Mouse (Mus musculus): ENCODE results near the gene Npas3. TPM values are rescaled to one million over a fixed set of nuclear protein-coding genes. Genes with fewer than 3 reads are reported as not detected.

Gene Npas3
- polyA plus RNA-seq, 1 experiment from 2014 or later, result 2.2 TPM

DNA sequence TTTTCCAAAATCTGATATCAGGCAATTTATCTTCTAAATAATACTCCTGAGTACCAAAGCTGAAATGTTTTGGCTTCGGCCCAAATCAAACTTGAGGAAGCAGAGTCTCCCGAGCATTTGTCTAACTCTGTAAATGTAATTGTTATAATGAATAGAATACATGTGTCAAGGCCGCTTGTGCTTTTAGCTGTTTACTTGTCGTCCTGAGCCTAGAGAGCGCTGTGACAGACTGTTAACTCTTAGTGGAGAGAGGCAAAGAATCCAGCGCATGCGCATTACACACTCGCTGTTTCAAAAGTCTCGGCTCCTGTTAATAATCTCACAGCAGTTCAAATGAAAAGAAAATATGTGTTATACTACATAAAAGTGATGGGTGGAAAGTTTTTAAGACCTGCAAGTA is 94.3 kb downstream of the Npas3 start:
- H3K4me3 ChIP-seq, result no peak overlapping the region
- H3K9me3 ChIP-seq, result no peaks in the 10 kb centered on the region
- no peak for DNase-seq (ENCODE audit: low spot score)
- no peaks in the 10 kb centered on the region for H3K27me3 ChIP-seq (replicated peaks; ENCODE audit: low read depth, poor library complexity, severe bottlenecking)
- H3K27ac ChIP-seq (replicated peaks), result no peak overlapping the region
- H3K36me3 ChIP-seq (replicated peaks), result no peaks in the 10 kb centered on the region
- H3K4me1 ChIP-seq, result peaks cover 9% of the 10 kb centered on the region
- 72% methylated on average over 9 of the region's 9 CpGs for WGBS

DNA sequence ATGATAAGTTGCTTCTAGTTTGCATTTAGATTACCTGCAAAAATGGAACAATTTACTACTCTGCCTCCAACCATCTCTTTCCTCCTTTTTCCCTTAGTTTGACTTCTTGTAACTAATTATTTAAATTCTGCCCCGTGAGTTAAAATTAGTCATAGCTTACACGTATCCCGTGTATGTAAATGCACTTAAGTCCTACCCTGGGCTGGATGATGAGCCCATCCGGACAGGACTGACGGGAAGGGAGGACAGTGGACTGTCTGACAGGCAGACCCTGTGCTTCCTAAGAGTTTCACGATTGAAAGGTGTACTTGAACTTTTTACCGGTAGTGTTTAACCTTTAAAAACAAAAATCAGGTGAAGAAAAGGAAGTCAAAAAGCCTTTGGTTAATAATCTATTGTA is 103.4 kb downstream of the Npas3 start:
- Histone ChIP-seq H3K4me1 (no peaks in the 10 kb centered on the region), H3K9me3 (no peaks in the 10 kb centered on the region), H3K27ac (replicated peaks) (no peak overlapping the region), H3K4me3 (no peak overlapping the region), H3K27me3 (replicated peaks; ENCODE audit: low read depth, poor library complexity, severe bottlenecking) (no peaks in the 10 kb centered on the region), H3K36me3 (replicated peaks) (no peaks in the 10 kb centered on the region)
- 88% methylated on average over 7 of the region's 7 CpGs for WGBS
- DNase-seq (ENCODE audit: low spot score), result no peak

DNA sequence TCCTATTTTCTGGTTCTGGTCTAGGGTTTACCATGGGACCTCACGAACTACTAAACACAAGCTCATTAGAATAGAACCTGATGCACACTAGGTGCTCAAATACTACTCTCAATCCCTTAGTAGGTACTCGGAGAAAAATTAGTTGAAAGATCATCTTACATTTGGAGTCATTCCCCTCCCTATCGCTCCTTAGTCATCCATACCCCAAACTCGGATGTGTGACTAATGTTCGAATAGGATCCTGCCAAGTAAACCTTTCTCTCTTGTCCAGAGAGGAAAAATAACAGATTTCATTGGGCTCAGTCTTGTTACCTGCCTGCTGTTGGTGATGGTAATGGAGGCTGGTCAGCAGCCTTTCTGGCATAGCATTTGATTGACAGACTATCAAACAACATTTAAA is 117.3 kb downstream of the Npas3 start:
- H3K27me3 ChIP-seq (replicated peaks; ENCODE audit: low read depth, poor library complexity, severe bottlenecking), result no peaks in the 10 kb centered on the region
- peaks cover 5% of the 10 kb centered on the region; the same call in 1 of the 2 replicates for H3K4me1 ChIP-seq
- no peak for DNase-seq (ENCODE audit: low spot score)
- no peaks in the 10 kb centered on the region for H3K9me3 ChIP-seq
- no peaks in the 10 kb centered on the region for H3K36me3 ChIP-seq (replicated peaks)
- H3K27ac ChIP-seq (replicated peaks), result no peak overlapping the region
- H3K4me3 ChIP-seq, result no peak overlapping the region
- WGBS, result 91% methylated on average over 5 of the region's 5 CpGs

DNA sequence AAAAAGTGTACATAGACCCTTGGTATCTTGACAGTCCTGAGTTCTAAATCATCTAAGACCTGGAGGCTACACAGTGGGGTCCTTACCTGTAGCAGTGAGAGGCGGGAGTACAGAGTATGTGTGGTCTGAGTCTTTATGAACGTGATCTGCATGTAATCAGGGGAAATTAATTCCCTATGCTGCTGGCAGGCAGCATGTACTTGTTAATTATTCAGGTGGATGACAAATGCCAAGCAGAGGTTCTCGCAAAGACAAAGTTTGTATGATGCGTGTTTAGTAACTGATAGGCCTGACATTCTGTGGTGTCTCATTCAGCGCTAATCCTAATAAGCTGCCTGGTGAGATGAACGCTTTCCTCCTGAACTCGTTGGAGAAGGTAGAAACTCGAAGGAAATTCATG is 136.4 kb downstream of the Npas3 start:
- 88% methylated on average over 8 of the region's 8 CpGs for WGBS
- Histone ChIP-seq H3K4me3 (no peak overlapping the region), H3K36me3 (replicated peaks) (no peaks in the 10 kb centered on the region), H3K27ac (replicated peaks) (no peak overlapping the region), H3K27me3 (replicated peaks; ENCODE audit: low read depth, poor library complexity, severe bottlenecking) (no peaks in the 10 kb centered on the region), H3K9me3 (no peaks in the 10 kb centered on the region), H3K4me1 (no peaks in the 10 kb centered on the region)
- DNase-seq (ENCODE audit: low spot score), result no peak

DNA sequence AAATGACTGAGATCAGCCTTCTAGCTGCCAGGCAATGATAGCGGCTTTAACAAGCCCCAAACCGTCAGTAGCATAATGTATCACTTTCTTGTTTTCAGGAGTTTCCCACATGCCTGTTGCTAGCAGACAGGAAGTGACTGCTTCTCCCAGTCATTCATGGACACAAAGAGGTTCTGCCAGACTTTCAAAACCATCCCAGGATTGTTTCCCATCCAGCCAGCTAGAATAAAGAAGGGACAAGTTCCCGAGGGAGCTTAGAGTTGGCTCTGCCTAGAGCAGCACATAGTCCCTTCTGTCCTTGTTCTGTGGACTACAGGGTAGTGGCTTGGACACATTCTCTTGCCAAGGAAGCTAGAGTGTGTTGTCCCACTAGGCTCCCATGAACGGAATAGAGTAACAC is 157.4 kb downstream of the Npas3 start:
- WGBS, result 53% methylated on average over 4 of the region's 4 CpGs
- no peak overlapping the region for H3K4me3 ChIP-seq
- no peaks in the 10 kb centered on the region for H3K4me1 ChIP-seq
- no peaks in the 10 kb centered on the region for H3K27me3 ChIP-seq (replicated peaks; ENCODE audit: low read depth, poor library complexity, severe bottlenecking)
- no peaks in the 10 kb centered on the region for H3K36me3 ChIP-seq (replicated peaks)
- H3K9me3 ChIP-seq, result no peaks in the 10 kb centered on the region
- no peak overlapping the region for H3K27ac ChIP-seq (replicated peaks)
- no peak for DNase-seq (ENCODE audit: low spot score)

DNA sequence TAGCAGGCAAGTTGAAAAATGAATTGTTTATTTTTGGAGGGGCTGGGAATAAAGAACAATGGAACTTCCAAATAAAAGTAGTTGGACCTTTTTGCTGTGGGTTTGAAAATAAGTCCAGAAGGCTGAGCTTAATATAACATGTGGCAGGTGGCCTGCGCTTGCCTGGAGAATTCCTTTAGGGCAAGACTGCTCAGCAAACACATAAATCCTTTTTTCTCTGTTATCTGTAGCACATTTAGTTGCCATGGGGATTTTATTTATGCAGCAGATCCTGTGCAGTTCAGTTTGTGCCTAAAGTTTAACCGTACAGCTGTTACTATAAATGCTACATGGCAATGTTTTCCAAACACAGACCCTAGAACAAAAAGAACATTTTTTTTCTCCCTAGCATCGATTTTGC is 159.3 kb downstream of the Npas3 start:
- WGBS, result 80% methylated on average over 3 of the region's 3 CpGs
- Histone ChIP-seq H3K9me3 (no peaks in the 10 kb centered on the region), H3K27me3 (replicated peaks; ENCODE audit: low read depth, poor library complexity, severe bottlenecking) (no peaks in the 10 kb centered on the region), H3K36me3 (replicated peaks) (no peaks in the 10 kb centered on the region), H3K27ac (replicated peaks) (no peak overlapping the region), H3K4me3 (no peak overlapping the region), H3K4me1 (no peaks in the 10 kb centered on the region)
- DNase-seq (ENCODE audit: low spot score), result no peak

DNA sequence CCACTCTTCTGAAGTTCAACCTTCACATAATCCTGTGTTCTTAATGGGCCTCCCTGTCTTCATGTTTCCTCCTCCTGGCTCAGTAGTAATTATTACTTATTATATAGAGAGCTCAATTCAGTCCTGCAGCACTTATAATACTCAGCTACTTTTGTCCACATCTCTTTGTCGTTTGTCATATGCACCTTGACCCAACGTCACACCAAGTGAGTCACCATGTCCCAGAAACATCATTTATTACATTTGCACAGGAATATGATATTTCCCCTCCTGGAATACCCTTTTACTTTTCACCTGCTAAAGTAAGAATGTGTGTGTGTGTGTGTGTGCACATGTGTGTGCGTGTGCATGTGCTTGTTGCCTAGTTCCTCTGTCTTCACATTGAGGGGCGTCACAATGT is 161.2 kb downstream of the Npas3 start:
- H3K4me1 ChIP-seq, result no peaks in the 10 kb centered on the region
- no peaks in the 10 kb centered on the region for H3K9me3 ChIP-seq
- whole genome bisulfite sequencing, result 92% methylated on average over 4 of the region's 4 CpGs
- no peaks in the 10 kb centered on the region for H3K36me3 ChIP-seq (replicated peaks)
- no peak overlapping the region for H3K4me3 ChIP-seq
- no peaks in the 10 kb centered on the region for H3K27me3 ChIP-seq (replicated peaks; ENCODE audit: low read depth, poor library complexity, severe bottlenecking)
- no peak for DNase-seq (ENCODE audit: low spot score)
- H3K27ac ChIP-seq (replicated peaks), result no peak overlapping the region

DNA sequence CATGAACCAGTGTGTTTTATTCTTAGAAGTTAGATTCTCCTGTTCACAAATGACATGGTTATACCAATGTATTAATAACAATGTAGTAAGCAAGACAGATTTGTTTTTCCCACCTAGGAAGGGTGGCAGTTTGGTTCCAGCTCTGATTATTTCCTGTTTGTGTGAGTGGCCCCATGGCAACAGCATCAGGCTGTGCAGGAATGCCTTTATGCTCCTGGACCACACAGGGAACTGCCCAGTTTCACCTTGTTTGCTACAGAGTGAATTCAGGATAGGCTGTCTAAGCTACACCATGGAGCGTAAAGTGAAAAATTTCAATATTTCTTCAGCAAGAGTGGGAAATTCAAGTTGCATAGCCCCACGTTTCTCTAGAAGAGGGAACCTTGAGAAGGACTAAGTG is 162.2 kb downstream of the Npas3 start:
- no peaks in the 10 kb centered on the region for H3K27me3 ChIP-seq (replicated peaks; ENCODE audit: low read depth, poor library complexity, severe bottlenecking)
- 90% methylated on average over 2 of the region's 2 CpGs for WGBS
- DNase-seq (ENCODE audit: low spot score), result no peak
- no peaks in the 10 kb centered on the region for H3K4me1 ChIP-seq
- no peak overlapping the region for H3K4me3 ChIP-seq
- H3K27ac ChIP-seq (replicated peaks), result no peak overlapping the region
- H3K9me3 ChIP-seq, result no peaks in the 10 kb centered on the region
- H3K36me3 ChIP-seq (replicated peaks), result no peaks in the 10 kb centered on the region

DNA sequence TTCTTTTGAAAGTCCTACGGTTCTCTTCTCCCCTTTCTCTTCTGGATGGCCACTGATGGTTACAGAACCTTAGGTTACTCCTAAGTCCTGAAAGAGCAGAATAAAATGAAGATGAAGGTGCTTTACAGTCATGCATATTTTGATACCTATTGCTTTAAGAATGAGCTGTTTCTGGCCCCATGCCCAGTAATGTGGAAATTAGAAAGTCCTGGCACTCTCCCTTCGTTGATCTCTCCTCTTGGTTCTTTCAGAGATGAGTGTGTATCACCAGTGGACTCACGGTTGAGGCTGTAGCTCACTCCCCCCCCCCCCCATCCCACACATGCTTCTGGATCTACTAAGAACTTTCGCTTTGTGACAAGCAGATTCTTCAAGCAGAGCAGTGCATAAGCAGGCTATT is 167.6 kb downstream of the Npas3 start:
- Histone ChIP-seq H3K4me1 (no peaks in the 10 kb centered on the region), H3K27me3 (replicated peaks; ENCODE audit: low read depth, poor library complexity, severe bottlenecking) (no peaks in the 10 kb centered on the region), H3K36me3 (replicated peaks) (no peaks in the 10 kb centered on the region), H3K9me3 (no peaks in the 10 kb centered on the region), H3K4me3 (no peak overlapping the region), H3K27ac (replicated peaks) (no peak overlapping the region)
- DNase-seq (ENCODE audit: low spot score), result no peak
- WGBS, result 85% methylated on average over 4 of the region's 4 CpGs

DNA sequence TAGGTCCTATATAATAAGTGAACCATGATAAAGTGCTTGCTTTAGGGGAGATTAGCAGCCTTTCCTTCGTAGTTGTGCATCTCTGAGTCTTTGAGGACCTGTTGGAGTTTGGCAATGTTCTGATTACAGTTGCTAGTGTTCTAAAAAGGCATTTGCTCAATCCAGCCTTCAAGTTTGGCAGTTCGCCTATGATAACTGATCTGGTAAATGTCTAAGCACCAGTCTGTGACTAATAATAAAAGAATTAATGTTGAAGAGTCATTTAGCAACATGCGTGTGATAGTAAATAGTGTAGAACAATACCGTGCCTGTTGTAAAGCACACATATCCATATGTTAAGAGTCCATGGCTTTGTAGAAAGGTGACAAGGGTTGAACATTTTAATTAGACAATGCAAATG is 173.2 kb downstream of the Npas3 start:
- Histone ChIP-seq H3K4me1 (no peaks in the 10 kb centered on the region), H3K36me3 (replicated peaks) (no peaks in the 10 kb centered on the region), H3K9me3 (no peaks in the 10 kb centered on the region), H3K27ac (replicated peaks) (no peak overlapping the region), H3K27me3 (replicated peaks; ENCODE audit: low read depth, poor library complexity, severe bottlenecking) (no peaks in the 10 kb centered on the region), H3K4me3 (no peak overlapping the region)
- no peak for DNase-seq (ENCODE audit: low spot score)
- 92% methylated on average over 4 of the region's 4 CpGs for WGBS

DNA sequence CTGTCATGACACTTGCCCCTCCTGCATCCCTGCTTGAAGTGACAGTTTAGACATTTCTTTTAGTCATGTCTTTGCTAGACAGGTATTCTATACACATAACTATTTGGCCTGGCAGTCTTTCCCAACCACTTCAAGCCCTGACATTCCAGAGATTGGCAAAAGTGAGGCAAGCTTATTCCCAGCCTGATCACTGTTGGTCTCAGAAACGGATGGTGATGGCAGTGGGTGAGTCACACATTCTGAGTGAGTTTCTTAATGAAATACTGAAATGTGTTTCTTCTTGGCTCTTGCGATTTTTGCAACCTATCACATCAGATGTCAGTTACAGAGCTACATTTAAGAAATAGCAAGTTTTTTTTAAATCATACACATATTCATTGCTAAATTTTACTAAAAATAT is 175.2 kb downstream of the Npas3 start:
- Histone ChIP-seq H3K4me1 (no peaks in the 10 kb centered on the region), H3K9me3 (no peaks in the 10 kb centered on the region), H3K4me3 (no peak overlapping the region), H3K27me3 (replicated peaks; ENCODE audit: low read depth, poor library complexity, severe bottlenecking) (no peaks in the 10 kb centered on the region), H3K36me3 (replicated peaks) (no peaks in the 10 kb centered on the region), H3K27ac (replicated peaks) (no peak overlapping the region)
- 83% methylated on average over 2 of the region's 2 CpGs for WGBS
- no peak for DNase-seq (ENCODE audit: low spot score)

DNA sequence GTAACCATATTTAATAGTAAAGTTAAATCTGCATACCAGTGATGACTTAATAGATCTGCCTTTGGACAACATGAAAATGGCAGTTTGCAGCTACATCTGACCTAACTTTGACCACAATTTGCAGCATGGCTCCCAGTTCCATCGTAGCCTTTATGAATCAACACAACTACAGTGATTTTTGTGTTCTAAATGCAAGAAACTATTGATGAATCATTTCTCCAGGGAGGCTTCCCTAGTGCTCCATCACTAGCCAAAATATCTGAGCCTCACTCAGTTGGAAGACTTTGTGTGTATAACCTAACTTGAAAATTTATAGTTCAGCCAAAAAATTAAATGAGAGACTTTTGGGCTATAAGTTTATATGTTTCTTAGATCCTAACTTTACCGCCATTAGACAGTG is 177.5 kb downstream of the Npas3 start:
- H3K4me3 ChIP-seq, result no peak overlapping the region
- no peaks in the 10 kb centered on the region for H3K36me3 ChIP-seq (replicated peaks)
- H3K27me3 ChIP-seq (replicated peaks; ENCODE audit: low read depth, poor library complexity, severe bottlenecking), result no peaks in the 10 kb centered on the region
- H3K27ac ChIP-seq (replicated peaks), result no peak overlapping the region
- 92% methylated on average over 2 of the region's 2 CpGs for WGBS
- no peak for DNase-seq (ENCODE audit: low spot score)
- H3K9me3 ChIP-seq, result no peaks in the 10 kb centered on the region
- no peaks in the 10 kb centered on the region for H3K4me1 ChIP-seq

DNA sequence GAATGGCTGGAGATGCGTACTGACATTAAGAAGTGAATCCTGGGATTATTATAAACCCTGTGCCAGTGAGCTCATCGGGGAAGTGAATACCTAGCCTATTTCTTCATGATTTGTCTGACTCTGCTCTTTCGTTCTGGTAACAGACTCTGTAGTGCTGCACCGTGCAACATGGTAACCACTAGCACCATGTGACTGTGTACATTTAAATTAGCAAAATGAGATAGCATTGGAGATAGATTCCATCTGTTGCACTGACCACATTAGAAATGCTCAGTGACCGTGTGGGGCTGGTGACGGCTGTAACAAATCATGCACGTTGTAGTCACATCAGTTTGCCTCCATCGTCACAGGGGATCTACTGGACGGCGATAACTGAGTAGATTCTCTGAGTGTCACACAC is 178.7 kb downstream of the Npas3 start:
- Histone ChIP-seq H3K9me3 (no peaks in the 10 kb centered on the region), H3K27ac (replicated peaks) (no peak overlapping the region), H3K4me1 (no peaks in the 10 kb centered on the region), H3K4me3 (no peak overlapping the region), H3K27me3 (replicated peaks; ENCODE audit: low read depth, poor library complexity, severe bottlenecking) (no peaks in the 10 kb centered on the region), H3K36me3 (replicated peaks) (no peaks in the 10 kb centered on the region)
- 87% methylated on average over 10 of the region's 10 CpGs for WGBS
- no peak for DNase-seq (ENCODE audit: low spot score)

DNA sequence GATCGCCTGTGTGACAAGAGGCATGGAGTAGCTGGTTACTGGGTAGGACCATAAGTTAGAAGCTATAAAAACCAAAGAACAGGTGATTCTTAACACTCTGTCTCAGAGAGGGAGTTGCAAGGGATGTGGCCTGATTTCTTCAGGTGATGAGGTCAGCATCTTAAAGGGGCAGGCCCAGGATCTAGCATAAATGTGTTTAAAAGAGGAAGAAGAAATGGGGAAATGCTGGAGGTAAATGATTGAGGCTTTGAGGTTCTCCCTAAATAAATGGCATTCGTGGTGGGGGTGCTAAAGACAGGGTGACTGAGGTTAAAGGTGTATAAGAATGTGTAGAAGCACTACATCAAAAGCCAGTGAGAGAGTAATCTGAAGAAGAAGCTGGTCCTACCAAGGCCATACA is 193.6 kb downstream of the Npas3 start:
- Histone ChIP-seq H3K27ac (replicated peaks) (no peak overlapping the region), H3K9me3 (no peaks in the 10 kb centered on the region), H3K27me3 (replicated peaks; ENCODE audit: low read depth, poor library complexity, severe bottlenecking) (no peaks in the 10 kb centered on the region), H3K36me3 (replicated peaks) (no peaks in the 10 kb centered on the region), H3K4me3 (no peak overlapping the region), H3K4me1 (no peaks in the 10 kb centered on the region)
- DNase-seq (ENCODE audit: low spot score), result no peak
- 79% methylated on average over 2 of the region's 2 CpGs for WGBS

Data from embryonic facial prominence, embryonic 10.5 days (tissue).